Mouse (Mus musculus) liver, adult 2 months (tissue): Measurements from ENCODE around the gene Sde2. TPM values are rescaled to one million over a fixed set of nuclear protein-coding genes. Genes with fewer than 3 reads are reported as not detected.
A peak's percentile ranks its signal among the peaks of the same experiment; 100 is the strongest.

Experiments used
- DNase-seq: peaks from one replicate; pipeline ENCODE4 v3.0.0-alpha.2; 2011; ENCODE audit warnings: low read depth, low spot score; ENCODE audit errors: extremely low read depth
- H3K27ac ChIP-seq: fragments of 200-500 bp; replicated peaks from 2 replicates; pipeline ENCODE4 v1.5.1; 2012; ENCODE audit warnings: low read depth, mild to moderate bottlenecking, control low read depth, inconsistent platforms, low read length; ENCODE audit not compliant: insufficient read depth
- H3K27me3 ChIP-seq: fragments of 200-500 bp; 2 replicates; pipeline ENCODE4 v1.6.1; 2012; ENCODE audit warnings: mild to moderate bottlenecking, moderate library complexity, low read length, inconsistent platforms; ENCODE audit not compliant: control insufficient read depth, insufficient read depth
- H3K36me3 ChIP-seq: fragments of 200-500 bp; 2 replicates; pipeline ENCODE4 v1.6.1; 2012; ENCODE audit warnings: low read length, inconsistent platforms; ENCODE audit not compliant: control insufficient read depth, insufficient read depth
- H3K4me1 ChIP-seq: fragments of 200-500 bp; 2 replicates; pipeline ENCODE4 v1.6.1; 2011; ENCODE audit warnings: low read length; ENCODE audit not compliant: control insufficient read depth, insufficient read depth
- H3K4me3 ChIP-seq: fragments of 200-500 bp; 2 replicates; pipeline ENCODE4 v1.5.1; 2011; ENCODE audit warnings: low read depth, mild to moderate bottlenecking, control low read depth, low read length, moderate library complexity; ENCODE audit not compliant: insufficient read depth
- H3K79me2 ChIP-seq: fragments of 200-500 bp; 2 replicates; pipeline ENCODE4 v1.6.1; 2012; ENCODE audit warnings: inconsistent platforms, mild to moderate bottlenecking, low read length, moderate library complexity; ENCODE audit not compliant: control insufficient read depth, insufficient read depth
- H3K9ac ChIP-seq: fragments of 200-500 bp; 2 replicates; pipeline ENCODE4 v1.6.1; 2012; ENCODE audit warnings: low read depth, mild to moderate bottlenecking, control low read depth, inconsistent platforms, low read length
- CTCF ChIP-seq: fragments of 200-500 bp; IDR thresholded peaks from 2 replicates; pipeline ENCODE4 v1.5.1; 2011; ENCODE audit warnings: low read depth, low read length, control low read depth
- POLR2A ChIP-seq: fragments of 200-500 bp; IDR thresholded peaks from 2 replicates; pipeline ENCODE4 v1.6.1; 2011; ENCODE audit warnings: low read length, control low read depth; ENCODE audit not compliant: insufficient read depth; ENCODE audit errors: extremely low read depth
- WGBS: fragments of 180-500 bp; shearing (Covaris S2); methylation state at CpG from one replicate; pipeline ENCODE4 v1.1.7; 2018; 5-methylcytosine and 5-hydroxymethylcytosine counted together
- polyA plus RNA-seq: library from polyadenylated mRNA; depleted of rRNA; stranded (reverse); fragments of >200 nt; gene quantifications from 2 replicates; pipeline ENCODE4 v1.2.3, GENCODE M21; 2012
- total RNA-seq: library from RNA; depleted of rRNA; stranded (reverse); fragments of >200 nt; gene quantifications from 2 replicates; pipeline ENCODE4 v1.2.3, GENCODE M21; 2014

Sde2 gene
- total and polyA plus RNA-seq, 2 experiments: 5.0 to 5.8 TPM

DNA sequence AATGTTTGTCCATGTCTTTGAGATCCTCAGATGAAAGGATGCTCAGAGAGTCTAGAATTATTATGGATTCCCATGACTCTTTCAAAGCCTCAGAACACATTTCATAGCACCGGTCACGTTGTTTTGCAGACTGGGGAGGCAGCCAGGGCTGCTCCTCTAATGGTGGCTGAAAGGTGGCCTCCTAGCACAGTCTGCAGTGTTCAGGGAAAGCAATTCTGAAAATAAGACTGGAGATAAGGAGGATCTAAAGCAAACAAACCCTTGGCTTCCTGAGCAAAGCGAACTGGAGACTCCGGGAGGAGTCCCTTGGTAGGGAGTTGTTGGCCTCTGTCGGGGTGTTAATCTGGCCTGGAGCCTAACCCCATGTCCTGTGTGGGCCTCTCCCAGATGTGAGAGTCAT lies 13.7 kb upstream of the Sde2 start:
- no peak for DNase-seq
- TF ChIP-seq POLR2A (no peak), CTCF (no peak)
- Histone ChIP-seq H3K4me3 (no peak overlapping the region), H3K36me3 (no peaks in the 10 kb centered on the region), H3K9ac (no peak overlapping the region), H3K4me1 (no peaks in the 10 kb centered on the region), H3K27ac (no peak overlapping the region), H3K27me3 (no peaks in the 10 kb centered on the region), H3K79me2 (no peaks in the 10 kb centered on the region)
- WGBS: 83% methylated on average over 5 of the region's 5 CpGs

- WGBS: 84% methylated on average over 6 of the region's 6 CpGs
Measured at GRCm38 (mm10) chr1:180838014-180838413, 12.9 kb upstream of the Sde2 start.

GRCm38 (mm10) chr1:180839201-180839910 lies 11.6 kb upstream of the Sde2 start:
- DNase-seq: no peak
- no peaks in the 10 kb centered on the region for H3K79me2 ChIP-seq
- H3K36me3 ChIP-seq: no peaks in the 10 kb centered on the region
- no peaks in the 10 kb centered on the region for H3K4me1 ChIP-seq
- 81% methylated on average over 8 of the region's 8 CpGs for WGBS
- H3K9ac ChIP-seq: no peak overlapping the region
- H3K4me3 ChIP-seq: no peak overlapping the region
- H3K27ac ChIP-seq: no peak overlapping the region
- TF ChIP-seq CTCF (no peak), POLR2A (no peak)
- no peaks in the 10 kb centered on the region for H3K27me3 ChIP-seq

More at GRCm38 (mm10) chr1:180838014-180838413, 12.9 kb upstream of the Sde2 start:
- Histone ChIP-seq H3K27me3 (no peaks in the 10 kb centered on the region), H3K27ac (no peak overlapping the region), H3K36me3 (no peaks in the 10 kb centered on the region), H3K79me2 (no peaks in the 10 kb centered on the region), H3K4me1 (no peaks in the 10 kb centered on the region), H3K4me3 (no peak overlapping the region), H3K9ac (no peak overlapping the region)
- DNase-seq: no peak
- TF ChIP-seq POLR2A (no peak), CTCF (no peak)

GRCm38 (mm10) chr1:180841561-180842300 lies 9.2 kb upstream of the Sde2 start:
- TF ChIP-seq POLR2A (no peak), CTCF (no peak)
- H3K36me3 ChIP-seq: no peaks in the 10 kb centered on the region
- H3K9ac ChIP-seq: no peak overlapping the region
- no peaks in the 10 kb centered on the region for H3K4me1 ChIP-seq
- H3K4me3 ChIP-seq: no peak overlapping the region
- no peak for DNase-seq
- H3K27me3 ChIP-seq: no peaks in the 10 kb centered on the region
- no peak overlapping the region for H3K27ac ChIP-seq
- H3K79me2 ChIP-seq: no peaks in the 10 kb centered on the region
- 91% methylated on average over 8 of the region's 8 CpGs for WGBS

DNA sequence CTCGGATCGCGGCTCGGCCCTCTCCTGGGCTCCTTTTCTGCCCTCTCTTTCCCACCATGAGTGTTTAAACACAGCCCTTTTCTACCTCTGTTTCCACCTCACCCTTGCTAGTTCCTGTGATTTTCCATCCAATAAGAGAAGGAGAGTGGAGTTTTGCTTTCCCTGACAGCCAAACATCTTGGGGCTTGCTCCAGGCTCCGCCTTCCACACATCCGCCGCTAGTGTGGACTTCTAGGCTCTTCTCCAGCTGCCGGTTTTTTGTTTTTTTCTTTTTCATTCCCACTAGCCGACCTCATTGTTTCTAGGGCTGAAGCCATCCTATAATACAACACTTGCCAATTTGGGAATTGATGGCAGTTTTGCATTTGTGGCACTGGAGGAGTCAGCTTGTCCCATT lies 2.8 kb upstream of the Sde2 start:
- peak; percentile 75 for DNase-seq
- Histone ChIP-seq H3K36me3 (no peaks in the 10 kb centered on the region), H3K4me1 (peaks cover 13% of the 10 kb centered on the region)

More for the DNA sequence above, 2.8 kb upstream of the Sde2 start:
- TF ChIP-seq CTCF (no peak), POLR2A (0 out of 2 replicates have a peak, but pooled peaks have one; percentile 22)
- peak overlapping the region; percentile 46 for H3K4me3 ChIP-seq
- H3K79me2 ChIP-seq: peaks cover 7% of the 10 kb centered on the region; the same call in 1 of the 2 replicates
- peak overlapping the region; percentile 78 for H3K9ac ChIP-seq
- H3K27ac ChIP-seq: peak overlapping the region; percentile 86
- no peaks in the 10 kb centered on the region for H3K27me3 ChIP-seq
- WGBS: 4% methylated on average over 9 of the region's 9 CpGs
